Mouse (Mus musculus) myocyte (in vitro differentiated cells): ENCODE data around the gene Fbxo31.

Experiments used
- CEBPB ChIP-seq: IDR thresholded peaks from 2 replicates; pipeline ENCODE4 v1.6.1; 2011; ENCODE audit warnings: mild to moderate bottlenecking, moderate library complexity; ENCODE audit not compliant: poor library complexity, insufficient read depth, severe bottlenecking
- E2F4 ChIP-seq: IDR thresholded peaks from one replicate; pipeline ENCODE4 v1.6.1; 2011; ENCODE audit warnings: mild to moderate bottlenecking, control low read depth, moderate library complexity; ENCODE audit not compliant: insufficient read depth
- MAX ChIP-seq: IDR thresholded peaks from one replicate; pipeline ENCODE4 v1.6.1; 2011; ENCODE audit warnings: low read depth, mild to moderate bottlenecking, control low read depth
- MYOD1 ChIP-seq, 3 experiments: IDR thresholded peaks; one replicate each; pipeline ENCODE4 v1.6.1; 2011; ENCODE audit warnings: control low read depth in 2 of 3, low read depth in 2 of 3, mild to moderate bottlenecking in 2 of 3, moderate library complexity in 1 of 3; ENCODE audit not compliant: insufficient read length in 2 of 3, control insufficient read depth in 1 of 3
- MYOG ChIP-seq, 3 experiments: IDR thresholded peaks; one replicate each; pipeline ENCODE4 v1.6.1; 2011; ENCODE audit warnings: control low read depth in 2 of 3, low read depth in 2 of 3, mild to moderate bottlenecking in 2 of 3; ENCODE audit not compliant: insufficient read length in 2 of 3, control insufficient read depth in 1 of 3, insufficient read depth in 1 of 3
- POLR2A ChIP-seq: IDR thresholded peaks from one replicate; pipeline ENCODE4 v1.6.1; 2011; ENCODE audit warnings: low read depth, mild to moderate bottlenecking, control low read depth, moderate library complexity; ENCODE audit not compliant: insufficient read length
- POLR2AphosphoS2 ChIP-seq: IDR thresholded peaks from one replicate; pipeline ENCODE4 v1.6.1; 2011; ENCODE audit warnings: low read depth, control low read depth; ENCODE audit not compliant: insufficient read length
- REST ChIP-seq: IDR thresholded peaks from one replicate; pipeline ENCODE4 v1.6.1; 2011; ENCODE audit warnings: mild to moderate bottlenecking, control low read depth, moderate library complexity; ENCODE audit not compliant: insufficient read depth, insufficient read length
- SRF ChIP-seq: IDR thresholded peaks from one replicate; pipeline ENCODE4 v1.6.1; 2011; ENCODE audit warnings: low read depth; ENCODE audit not compliant: control insufficient read depth, insufficient read length
- TCF12 ChIP-seq: IDR thresholded peaks from one replicate; pipeline ENCODE4 v1.6.1; 2011; ENCODE audit warnings: mild to moderate bottlenecking, control low read depth; ENCODE audit not compliant: poor library complexity, insufficient read depth, severe bottlenecking
- TCF3 ChIP-seq: IDR thresholded peaks from one replicate; pipeline ENCODE4 v1.6.1; 2011; ENCODE audit warnings: low read depth, control low read depth; ENCODE audit not compliant: insufficient read length
- USF1 ChIP-seq: IDR thresholded peaks from one replicate; pipeline ENCODE4 v1.6.1; 2011; ENCODE audit warnings: low read depth, mild to moderate bottlenecking, control low read depth, moderate library complexity

DNA sequence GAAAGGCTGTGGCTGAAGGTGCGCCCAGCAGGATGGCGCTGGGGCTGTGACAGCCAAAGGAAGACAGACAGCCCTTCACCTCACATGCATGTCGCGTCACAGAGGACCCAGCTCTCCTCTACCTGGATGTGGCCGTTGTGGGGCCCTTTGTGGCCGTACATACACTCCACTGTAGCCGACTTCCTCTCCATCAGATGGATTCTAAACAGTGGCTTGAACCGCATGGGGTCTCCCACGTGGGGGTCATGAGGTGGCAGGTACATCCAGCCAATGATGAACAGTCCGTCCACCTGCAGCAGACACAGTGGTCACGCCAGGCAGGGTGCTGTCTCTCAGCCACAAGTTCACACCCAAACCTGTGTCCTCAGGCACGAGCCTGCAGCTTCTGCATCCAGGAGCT, 18.8 kb downstream of the Fbxo31 start:
- TF ChIP-seq POLR2A, result no peak
- no peak for TF ChIP-seq MYOG (IDR thresholded peaks at IDR 0.05; ENCODE audit: control insufficient read depth in 1 of 3, insufficient read depth in 1 of 3, insufficient read length in 2 of 3, low read depth in 2 of 3)
- TF ChIP-seq POLR2AphosphoS2, result no peak
- no peak for TF ChIP-seq MAX
- no peak for TF ChIP-seq MYOD1 (IDR thresholded peaks at IDR 0.05; ENCODE audit: control insufficient read depth in 1 of 3, insufficient read length in 2 of 3, low read depth in 2 of 3)
- TF ChIP-seq TCF12, result no peak
- no peak for TF ChIP-seq CEBPB
- no peak for TF ChIP-seq USF1
- no peak for TF ChIP-seq TCF3
- TF ChIP-seq SRF, result no peak
- TF ChIP-seq E2F4, result no peak
- TF ChIP-seq REST, result no peak
